Mouse (Mus musculus): ENCODE data around the gene Diaph3. TPM values are rescaled to one million over a fixed set of nuclear protein-coding genes. Genes with fewer than 3 reads are reported as not detected.

Gene Diaph3
- total RNA-seq (2021): under 1 TPM; 0.16 to 0.24 TPM
- long read RNA-seq, experiment 1: 0 reads
- long read RNA-seq, experiment 2: 0 reads

DNA sequence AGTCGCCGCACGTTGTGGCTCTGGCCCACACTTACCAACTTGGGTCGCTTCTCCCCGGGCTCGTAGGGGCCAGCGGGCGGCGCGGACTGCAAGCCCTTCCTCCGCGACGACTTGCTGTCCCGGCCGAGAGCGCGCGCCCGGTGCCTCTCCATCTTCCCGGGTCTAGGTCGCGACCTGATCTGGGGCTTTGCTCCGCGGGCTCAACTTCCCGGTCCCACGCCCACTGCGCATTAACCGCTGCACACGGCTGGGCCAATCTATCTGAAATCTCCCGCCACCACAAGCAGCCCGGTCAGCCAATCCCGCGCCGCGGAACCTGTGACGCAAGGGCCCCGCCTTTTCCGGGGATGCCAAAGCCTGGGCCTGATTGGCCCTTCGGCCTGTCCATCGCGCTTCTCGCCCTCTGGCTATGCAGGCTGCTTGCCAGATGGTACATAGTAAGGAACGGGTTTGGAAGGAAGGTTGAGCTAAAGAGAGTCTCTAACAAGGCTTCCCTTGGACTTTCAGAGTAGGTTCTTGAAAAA, at the start of gene Diaph3:
Gene Diaph3 (minus strand): TSS at position 273 of the 524 bp plus-strand sequence.
- DNase-seq (ENCODE audit: low spot score): peak; percentile 88

DNA sequence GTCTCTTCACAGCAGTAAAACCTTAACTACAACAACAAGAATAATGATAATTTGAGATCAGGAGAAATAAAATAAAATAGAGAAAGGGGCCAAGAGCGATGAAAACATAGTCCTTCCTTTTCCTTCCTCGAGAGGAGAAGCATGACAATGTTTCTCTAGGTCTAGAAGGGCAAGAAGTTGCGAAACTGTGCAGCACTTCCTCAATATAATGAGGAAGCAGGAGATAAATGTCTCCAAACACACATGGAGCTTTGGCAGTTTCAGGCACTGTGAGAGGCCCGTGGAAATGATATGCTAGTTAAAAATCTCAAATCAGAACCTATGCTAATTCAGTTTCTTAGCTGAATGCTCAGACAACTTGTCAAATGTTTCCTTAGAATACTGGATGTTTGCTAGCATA, 49.6 kb upstream of the Diaph3 start:
- DNase-seq (ENCODE audit: low spot score): peak; percentile 5

DNA sequence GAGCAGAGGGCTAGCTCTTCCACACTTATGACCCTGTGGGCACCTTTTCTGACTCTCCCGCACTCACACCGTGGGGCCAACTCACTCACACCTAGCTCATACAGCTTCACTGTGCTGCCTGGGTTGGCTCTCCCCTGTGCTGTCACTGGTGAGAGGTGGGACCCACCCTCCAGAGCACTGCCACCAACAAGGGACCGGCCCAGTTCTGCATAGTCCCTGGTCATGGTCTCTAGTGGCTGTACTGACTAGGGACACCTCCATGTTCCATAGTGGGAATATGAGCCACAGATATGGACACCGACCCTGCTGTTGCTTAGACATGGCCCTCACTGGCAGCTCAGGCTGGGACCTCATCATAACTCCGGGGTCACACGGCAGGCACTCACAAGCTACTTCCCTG, 30.5 kb upstream of the Diaph3 start:
- no peak for DNase-seq (ENCODE audit: low spot score)

DNA sequence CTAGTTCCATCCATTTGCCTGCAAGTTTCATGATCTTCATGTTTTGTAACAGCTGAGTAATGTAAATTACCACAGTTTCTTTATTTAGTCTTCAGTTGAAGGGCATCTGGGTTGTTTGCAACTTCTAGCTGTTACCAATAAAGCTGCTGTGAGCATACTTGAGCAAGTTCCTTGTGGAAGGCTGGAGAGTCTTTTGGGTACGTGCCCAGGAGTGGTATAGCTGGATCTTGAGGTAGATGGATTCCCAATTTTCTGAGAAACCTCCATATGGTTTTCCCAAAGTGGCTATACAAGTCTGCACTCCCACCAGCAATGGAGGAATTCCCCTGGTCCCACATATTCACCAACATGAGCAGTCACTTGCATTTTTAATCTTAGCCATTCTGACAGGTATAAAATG, 28.1 kb upstream of the Diaph3 start:
- DNase-seq (ENCODE audit: low spot score): no peak

DNA sequence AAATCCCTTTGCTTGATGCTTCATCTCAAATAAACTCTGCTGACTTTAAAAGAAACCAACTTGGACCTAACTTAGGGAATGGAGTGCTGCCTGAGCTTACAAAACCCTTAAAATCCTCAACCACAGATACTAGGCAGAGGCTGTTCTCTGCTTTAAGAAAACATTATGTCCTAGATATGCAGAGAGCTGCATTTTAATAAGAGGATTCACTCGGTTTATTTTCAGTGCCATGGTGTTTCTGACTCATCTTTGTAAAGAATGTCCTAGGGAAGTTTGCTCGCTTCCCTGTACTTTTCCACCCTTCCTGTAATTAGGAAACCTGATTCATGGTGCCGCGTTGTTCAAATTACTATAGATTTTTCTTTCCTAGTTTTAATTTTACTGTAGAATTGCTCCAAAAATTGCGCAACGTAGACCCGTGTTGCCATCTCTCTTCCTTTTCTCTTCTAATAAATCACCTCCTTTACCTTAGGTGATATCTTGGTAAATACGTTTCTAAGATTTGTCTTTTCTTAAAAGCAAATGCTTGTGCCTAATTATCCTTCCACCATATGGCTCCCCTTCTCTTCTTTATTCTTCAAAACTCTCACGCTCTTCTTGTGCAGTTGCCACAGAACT, 14.7 kb upstream of the Diaph3 start:
- DNase-seq (ENCODE audit: low spot score): no peak

DNA sequence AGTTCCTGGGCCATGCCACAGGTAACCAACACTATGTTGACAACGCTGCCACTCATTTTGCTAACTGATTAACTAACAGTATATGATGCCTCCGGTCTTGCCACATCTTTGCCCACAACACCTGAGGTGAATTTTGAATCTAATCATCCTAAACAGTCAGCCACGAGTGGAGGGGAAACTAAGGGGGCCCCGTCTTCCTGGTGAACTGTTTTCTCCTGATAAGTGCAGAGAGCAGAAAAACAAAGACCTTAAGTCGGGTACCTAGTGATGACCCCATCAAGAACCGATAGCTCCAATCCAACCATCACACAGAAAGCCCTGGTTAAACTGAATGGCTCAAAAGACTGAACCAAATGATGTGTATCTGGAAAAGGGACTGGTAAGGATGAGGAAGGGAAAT, 8.6 kb upstream of the Diaph3 start:
- no peak for DNase-seq (ENCODE audit: low spot score)

DNA sequence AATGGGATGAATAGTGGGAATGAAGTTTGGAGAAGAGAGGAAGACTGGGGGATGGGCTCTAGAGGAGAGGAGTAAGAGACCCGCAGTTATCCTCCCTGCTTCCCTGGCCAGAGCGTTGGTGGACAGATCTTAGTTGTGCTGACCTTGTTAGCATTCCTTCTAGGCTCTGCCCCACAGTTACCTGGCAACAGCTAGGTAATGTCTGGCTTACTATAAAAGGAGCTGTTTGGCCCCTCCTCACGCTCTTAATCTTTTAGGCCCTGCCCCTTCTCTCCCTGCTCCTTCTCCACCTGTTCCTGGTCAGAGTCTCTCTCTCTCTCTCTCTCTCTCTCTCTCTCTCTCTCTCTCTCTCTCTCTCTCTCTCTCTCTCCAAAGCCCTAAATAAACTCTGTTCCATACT, 5.7 kb upstream of the Diaph3 start:
- no peak for DNase-seq (ENCODE audit: low spot score)

DNA sequence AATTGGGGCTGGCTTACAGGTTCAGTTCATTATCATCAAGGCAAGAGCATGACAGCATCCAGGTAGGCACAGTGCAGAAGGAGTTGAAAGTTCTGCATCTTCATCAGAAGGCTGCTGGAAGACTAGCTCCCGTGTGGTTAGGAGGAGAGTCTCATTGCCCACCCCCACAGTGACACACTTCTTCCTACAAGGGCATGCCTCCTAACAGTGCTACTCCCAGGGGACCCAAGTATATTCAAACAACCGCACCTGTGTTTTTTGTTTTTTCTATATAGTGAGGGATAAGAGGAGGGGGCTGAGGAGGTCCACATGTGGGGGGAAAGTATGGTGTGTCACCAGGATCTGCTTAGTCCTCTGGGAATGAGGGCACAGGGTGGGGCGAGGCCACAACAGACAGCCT, 4.3 kb upstream of the Diaph3 start:
- no peak for DNase-seq (ENCODE audit: low spot score)

DNA sequence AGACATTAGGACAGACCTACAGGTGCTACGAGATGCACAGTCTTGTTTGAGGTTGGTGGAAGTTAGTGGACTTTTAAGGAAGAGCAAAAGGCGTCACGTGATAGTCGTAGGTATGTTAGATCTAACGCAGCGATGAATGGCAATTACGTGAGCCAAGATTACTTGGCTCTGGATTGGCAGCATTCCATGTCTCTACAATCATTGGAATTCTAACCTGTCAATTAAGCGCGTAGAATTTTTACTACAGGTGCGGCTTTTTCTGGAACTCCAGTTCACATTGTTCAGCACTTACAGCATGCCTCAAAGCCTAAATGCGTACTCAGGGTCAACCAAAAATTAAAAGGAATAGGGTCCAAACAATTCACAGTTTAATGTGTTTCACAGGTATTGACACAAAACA, 742 bp upstream of the Diaph3 start:
- DNase-seq (ENCODE audit: low spot score): no peak

DNA sequence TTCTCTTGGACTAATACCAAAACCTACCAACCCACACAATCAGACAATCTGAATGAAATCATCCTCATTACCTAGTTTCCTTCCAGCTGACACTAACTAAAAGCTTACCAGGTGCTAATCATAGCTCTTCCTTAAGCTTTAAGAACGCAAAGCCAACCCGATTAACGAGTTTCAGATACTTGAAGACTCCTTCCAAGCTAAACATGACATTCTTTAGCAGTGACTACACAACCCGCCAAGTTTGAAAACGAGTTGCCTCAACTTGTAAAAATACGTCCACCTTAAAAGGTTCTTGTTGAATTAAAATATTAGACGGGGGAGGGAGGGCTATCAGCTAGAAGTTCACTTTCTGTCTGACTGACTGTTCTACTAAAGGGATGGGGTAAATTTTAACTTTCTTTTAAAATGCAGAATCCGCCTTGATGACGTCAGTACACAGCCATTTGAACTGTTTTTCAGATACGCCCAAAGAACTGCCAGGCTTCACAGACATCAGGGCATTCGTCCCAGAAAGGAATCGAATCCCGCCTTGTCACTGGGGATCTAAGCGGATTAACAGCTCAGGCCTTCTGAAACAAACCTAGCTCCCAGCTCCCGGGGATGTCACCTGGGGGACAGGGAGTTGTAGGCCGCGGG, 590 bp downstream of the Diaph3 start:
- DNase-seq (ENCODE audit: low spot score): no peak

DNA sequence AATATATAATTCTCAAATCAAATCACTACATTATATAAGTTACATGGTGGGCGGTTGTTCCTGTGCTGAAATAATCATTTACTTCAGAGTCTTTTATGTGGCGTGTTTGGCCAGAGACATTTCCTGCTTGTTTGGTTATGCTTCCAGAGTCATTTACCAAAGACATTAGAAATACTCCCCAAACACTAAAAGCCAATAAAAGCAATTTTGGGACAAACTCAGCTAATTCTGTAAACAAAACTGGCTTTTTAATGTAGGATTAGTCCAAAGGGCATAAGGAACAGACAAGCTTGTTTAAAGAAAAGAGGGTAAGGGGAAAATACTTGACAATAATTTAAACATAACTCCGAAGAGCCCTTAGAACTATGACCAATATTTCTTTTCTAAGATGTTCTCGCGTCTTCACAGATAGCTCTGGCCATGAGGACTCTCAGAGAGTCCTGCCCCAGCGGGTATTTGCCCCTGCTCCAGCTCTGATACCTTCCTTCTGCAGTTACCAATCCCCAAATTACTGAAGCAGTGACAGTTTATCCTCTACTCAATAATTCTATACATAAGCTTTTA, 14.9 kb downstream of the Diaph3 start:
- DNase-seq (ENCODE audit: low spot score): no peak

DNA sequence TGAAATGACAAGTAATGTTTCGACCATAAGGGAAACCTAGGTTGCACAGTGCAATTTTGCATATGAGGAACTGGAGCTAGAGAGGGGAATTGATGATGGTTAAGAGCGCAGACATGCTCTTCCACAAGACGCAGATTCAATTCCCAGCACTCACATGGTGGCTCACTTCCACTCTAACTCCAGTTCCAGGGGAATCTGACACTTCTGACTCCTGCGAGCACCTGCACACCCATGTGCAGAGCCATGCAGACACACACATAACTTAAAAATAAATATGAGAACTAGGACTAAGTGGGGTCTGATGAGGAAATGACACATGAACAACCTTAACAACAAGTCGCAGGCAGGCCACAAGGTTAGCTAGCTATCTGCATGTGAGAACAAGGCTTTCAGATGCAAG, 15.5 kb downstream of the Diaph3 start:
- DNase-seq (ENCODE audit: low spot score): no peak

DNA sequence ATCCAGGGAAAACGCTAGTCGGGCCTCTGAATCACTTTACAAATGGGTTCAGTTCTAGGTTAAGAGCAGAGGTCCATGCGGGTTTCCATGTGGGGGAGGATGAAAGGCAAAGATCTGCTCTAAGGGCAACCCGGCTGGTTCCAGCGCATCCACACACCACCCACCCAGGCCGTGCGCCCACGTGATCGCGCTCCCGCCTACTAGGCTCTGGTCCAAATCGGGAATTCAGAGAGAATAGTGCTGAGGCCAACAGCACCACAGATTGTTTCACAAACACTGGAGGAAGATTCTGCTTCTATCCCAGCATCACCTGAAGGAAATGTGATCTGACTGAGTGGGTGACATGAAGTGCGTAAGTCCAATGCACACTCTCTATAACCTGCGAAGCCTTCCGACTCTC, 17.9 kb downstream of the Diaph3 start:
- DNase-seq (ENCODE audit: low spot score): no peak

DNA sequence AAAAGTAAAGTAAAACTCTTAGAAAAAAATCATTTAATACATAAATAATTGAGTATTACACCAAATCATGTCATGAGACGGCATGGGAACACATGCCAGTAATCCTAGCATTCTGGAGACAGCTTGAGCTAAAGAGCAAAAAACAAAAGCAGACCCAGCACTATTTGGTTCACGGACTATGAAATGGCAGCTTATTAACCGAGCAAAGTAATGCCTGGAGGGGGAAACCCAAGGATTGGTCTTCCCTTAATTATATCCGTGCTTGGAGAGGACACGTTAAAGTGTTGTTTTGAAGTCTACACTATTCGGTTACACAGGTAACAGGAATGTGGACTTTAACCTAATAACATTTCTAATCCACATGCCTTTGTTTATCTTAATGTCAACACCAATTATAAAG, 19.2 kb downstream of the Diaph3 start:
- no peak for DNase-seq (ENCODE audit: low spot score)

DNA sequence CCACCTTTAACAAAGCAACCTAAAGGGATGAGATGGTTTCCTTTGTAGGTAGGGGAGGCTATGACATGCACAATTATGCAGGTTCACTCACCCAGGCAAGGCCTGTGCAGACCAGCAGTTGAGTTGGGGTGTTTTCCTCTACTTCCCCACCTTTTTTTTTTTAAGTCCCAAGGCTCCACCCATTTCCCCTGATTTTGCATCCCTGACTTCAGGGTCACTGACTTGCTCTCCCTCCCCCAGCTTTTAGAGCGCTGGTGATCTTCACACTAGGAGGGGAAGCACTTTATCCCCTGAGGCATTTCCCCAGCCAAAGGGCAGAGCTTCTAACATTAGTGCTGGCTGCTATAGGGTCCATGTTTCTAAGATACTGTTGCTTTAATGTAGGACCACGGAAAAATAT, 30.4 kb downstream of the Diaph3 start:
- DNase-seq (ENCODE audit: low spot score): no peak

DNA sequence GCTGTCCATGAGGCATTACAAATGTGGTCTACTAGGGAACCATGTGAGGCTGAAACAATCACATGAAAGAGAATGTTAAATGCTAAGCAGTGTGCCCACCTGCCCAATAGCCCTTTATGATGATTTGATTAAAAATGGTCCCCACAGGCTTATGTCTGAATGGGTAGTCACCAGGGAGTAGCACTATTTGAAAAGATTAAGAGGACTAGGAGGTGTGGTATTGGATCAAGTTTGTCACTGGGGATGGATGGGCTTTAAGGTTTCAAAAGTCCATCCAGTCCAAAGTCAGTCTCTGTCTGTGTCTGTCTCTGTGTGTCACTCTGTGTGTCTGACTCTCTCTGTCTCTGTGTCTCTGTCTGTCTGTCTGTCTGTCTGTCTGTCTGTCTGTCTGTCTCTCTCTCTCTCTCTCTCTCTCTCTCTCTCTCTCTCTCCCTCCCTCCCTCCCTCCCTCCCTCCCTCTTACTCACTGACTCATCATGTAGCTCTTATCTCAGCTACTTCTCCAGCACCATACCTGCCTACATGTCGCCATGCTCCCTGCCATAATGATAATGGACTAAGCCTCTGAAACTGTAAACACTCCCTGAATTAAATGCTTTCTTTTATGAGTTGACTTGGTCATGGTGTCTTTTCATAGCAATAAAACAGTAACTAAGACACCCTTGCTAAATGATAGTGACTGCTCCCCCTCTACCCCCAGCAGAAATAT, 41.5 kb downstream of the Diaph3 start:
- no peak for DNase-seq (ENCODE audit: low spot score)

DNA sequence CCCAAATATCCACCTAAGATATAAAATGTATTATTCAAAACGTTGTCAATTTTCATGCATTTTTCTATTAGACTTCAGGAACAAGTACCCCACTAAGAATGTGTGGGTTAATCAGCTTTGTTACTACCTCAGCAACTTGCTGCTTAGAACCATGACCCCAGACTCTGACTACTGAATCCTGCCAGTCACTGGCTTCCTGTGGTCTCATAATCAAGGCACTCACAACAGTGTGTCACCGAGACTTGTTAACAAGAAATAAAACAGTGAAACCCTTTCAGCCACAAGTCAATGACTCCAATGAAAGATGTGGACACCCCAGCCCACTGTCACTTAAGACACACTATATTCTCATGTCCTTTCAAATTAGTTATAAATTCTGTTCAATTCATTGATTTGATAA, 42.9 kb downstream of the Diaph3 start:
- no peak for DNase-seq (ENCODE audit: low spot score)

DNA sequence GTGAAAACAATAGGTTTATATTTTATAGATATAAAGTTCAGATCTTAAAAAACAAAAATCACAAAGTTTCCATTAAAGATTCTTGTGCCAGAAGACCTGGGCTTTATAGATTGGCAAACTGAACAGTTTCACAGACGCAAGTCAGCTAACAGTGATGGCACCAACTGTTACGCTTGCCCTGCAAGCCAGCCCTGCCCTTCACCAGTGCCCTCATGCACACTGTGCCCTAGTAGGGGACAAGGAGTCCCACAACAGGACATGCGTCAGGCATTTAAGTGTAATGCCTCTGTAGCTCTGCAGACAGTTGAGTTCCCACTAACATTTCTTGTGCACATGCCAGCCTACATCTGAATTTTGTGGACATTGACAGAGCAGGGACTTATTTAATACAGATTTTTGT, 49.5 kb downstream of the Diaph3 start:
- no peak for DNase-seq (ENCODE audit: low spot score)

DNA sequence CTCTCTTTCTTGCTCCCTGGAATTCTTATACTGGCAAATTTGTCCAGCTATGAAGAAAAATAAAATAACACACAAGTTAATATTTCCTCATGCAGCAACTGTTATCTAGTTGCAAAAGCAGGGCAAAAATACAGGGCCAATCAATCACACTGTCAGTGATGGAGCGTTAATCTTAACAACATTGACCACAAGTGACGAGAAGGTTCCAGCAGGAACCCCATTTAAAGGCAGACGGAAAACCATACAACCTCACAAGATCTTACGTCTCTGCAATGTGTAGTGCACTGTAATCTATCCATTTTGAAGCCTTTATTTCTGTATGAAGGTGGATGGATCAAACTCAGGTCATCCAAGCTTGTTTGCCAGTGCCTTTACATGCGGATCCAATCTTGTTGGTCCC, 49.9 kb downstream of the Diaph3 start:
- DNase-seq (ENCODE audit: low spot score): no peak

DNA sequence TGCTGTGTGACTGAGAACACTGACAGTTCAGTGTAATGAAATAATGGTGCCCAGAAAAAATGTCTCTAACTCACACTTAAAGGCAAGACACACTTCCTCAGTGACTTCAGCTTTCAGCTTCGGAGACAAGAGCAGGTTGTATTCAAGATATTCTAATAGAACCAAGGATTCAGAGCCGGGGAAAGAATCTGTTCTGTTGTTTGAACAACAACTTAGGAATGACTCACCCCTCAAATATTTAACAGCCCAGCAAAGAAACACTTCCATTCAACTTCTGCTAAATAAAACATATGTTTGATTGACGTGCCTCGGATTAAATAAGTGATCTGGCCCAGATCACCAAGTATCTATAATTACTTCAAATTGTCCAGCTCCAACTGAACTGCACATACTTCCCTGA, 52.1 kb downstream of the Diaph3 start:
- DNase-seq (ENCODE audit: low spot score): no peak

DNA sequence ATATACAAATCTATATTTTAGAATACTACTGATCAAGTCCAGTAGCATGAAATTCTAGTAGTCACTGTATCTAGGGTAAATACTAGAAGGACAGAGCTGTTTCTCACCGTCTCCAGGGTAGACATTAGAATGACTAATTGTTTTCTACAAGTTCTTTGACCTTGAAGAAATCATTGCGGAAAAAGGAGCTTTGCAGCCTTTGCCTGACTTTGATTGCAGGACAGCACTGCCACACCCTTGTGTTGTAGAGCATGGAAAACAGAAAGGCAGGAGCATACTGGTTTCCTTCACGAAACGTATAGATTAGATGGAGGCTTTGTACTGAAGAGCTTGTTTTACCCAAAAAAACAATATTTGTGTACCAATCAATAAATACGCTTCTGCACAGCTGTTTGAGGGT, 52.6 kb downstream of the Diaph3 start:
- DNase-seq (ENCODE audit: low spot score): no peak

DNA sequence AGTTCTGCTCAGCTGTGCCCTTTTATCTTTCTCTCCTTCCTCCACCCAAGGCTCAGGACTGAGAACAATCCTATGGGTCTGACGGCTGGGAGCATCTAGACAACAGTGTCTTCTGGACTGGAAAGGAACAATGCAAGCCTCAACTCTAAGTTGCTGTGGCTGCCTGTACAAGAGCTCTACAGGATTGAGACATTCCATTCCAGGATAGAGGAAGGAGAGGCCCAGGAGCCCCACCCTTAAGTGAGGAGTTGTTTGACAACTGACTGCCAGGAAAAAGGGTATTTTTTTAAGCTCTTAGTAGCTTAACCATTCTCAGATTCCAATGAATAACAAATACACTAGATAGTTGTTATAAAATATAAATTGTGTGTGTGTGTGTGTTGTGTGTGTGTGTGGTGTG, 53.0 kb downstream of the Diaph3 start:
- DNase-seq (ENCODE audit: low spot score): no peak
